Mouse (Mus musculus) heart, embryonic 14.5 days (tissue): ENCODE results near the gene Creb5. TPM values are rescaled to one million over a fixed set of nuclear protein-coding genes. Genes with fewer than 3 reads are reported as not detected.

Experiments
- ATAC-seq: fragments of 200-750 bp; cut with Nextera tagmentation; 2 replicates; pipeline ENCODE4 v1.8.0; 2017; ENCODE audit warnings: low read depth, moderate TSS enrichment; ENCODE audit not compliant: insufficient number of reproducible peaks, insufficient read depth, low FRiP score
- H3K27ac ChIP-seq, 2 experiments: fragments of 200-500 bp in 1 of 2; fragments of 300-500 bp in 1 of 2; sonication (generic) in 1 of 2; replicated peaks in 1 of 2; 2 replicates each; pipeline ENCODE4 v1.5.1; 2012 to 2014; ENCODE audit warnings: low read depth in 2 of 2, low read length in 2 of 2, control low read depth in 1 of 2, mild to moderate bottlenecking in 1 of 2, mixed read lengths in 1 of 2; ENCODE audit not compliant: control insufficient read depth in 1 of 2, insufficient read depth in 1 of 2
- H3K27me3 ChIP-seq: fragments of 300-500 bp; sonication (generic); 2 replicates; pipeline ENCODE4 v1.6.1; 2014; ENCODE audit warnings: mild to moderate bottlenecking, low read length, control low read depth; ENCODE audit not compliant: control insufficient read depth, insufficient read depth
- H3K36me3 ChIP-seq: fragments of 300-500 bp; sonication (generic); 2 replicates; pipeline ENCODE4 v1.6.1; 2014; ENCODE audit warnings: mild to moderate bottlenecking, control low read depth, low read length, mixed read lengths; ENCODE audit not compliant: control insufficient read depth, insufficient read depth
- H3K4me1 ChIP-seq, 2 experiments: fragments of 200-500 bp in 1 of 2; fragments of 300-500 bp in 1 of 2; sonication (generic) in 1 of 2; 2 replicates each; pipeline ENCODE4 v1.6.1; 2012 to 2014; ENCODE audit warnings: low read length in 2 of 2, control low read depth in 1 of 2, mixed read lengths in 1 of 2; ENCODE audit not compliant: control insufficient read depth in 2 of 2, insufficient read depth in 2 of 2
- H3K4me2 ChIP-seq: fragments of 300-500 bp; sonication (generic); 2 replicates; pipeline ENCODE4 v1.6.1; 2014; ENCODE audit warnings: mild to moderate bottlenecking, low read length
- H3K4me3 ChIP-seq, 2 experiments: fragments of 200-500 bp in 1 of 2; fragments of 300-500 bp in 1 of 2; sonication (generic) in 1 of 2; 2 replicates each; pipeline ENCODE4 v1.5.1; 2012 to 2014; ENCODE audit warnings: low read length in 2 of 2, mild to moderate bottlenecking in 2 of 2, control low read depth in 1 of 2, low read depth in 1 of 2, moderate library complexity in 1 of 2; ENCODE audit not compliant: control insufficient read depth in 1 of 2, insufficient read depth in 1 of 2
- H3K9ac ChIP-seq: fragments of 300-500 bp; sonication (generic); 2 replicates; pipeline ENCODE4 v1.6.1; 2014; ENCODE audit warnings: mild to moderate bottlenecking, low read length
- H3K9me3 ChIP-seq: fragments of 300-500 bp; sonication (generic); 2 replicates; pipeline ENCODE4 v1.6.1; 2016; ENCODE audit warnings: low read length, control low read depth; ENCODE audit not compliant: control insufficient read depth
- WGBS: fragments of 180-500 bp; shearing (Covaris S2); extraction: QIAGEN DNeasy Blood & Tissue Kit; methylation state at CpG from one replicate; pipeline ENCODE4 v1.1.7; 2014; 5-methylcytosine and 5-hydroxymethylcytosine counted together
- polyA plus RNA-seq: library from polyadenylated mRNA; unstranded; fragments of >200 nt; fragmentation: Nextera tagmentation; extraction: Ambion mirVana; gene quantifications from 2 replicates; pipeline ENCODE4 v1.2.1, GENCODE M21; 2014

Creb5 gene
- polyA plus RNA-seq, 1 experiment from 2014 or later: 38.3 TPM

DNA sequence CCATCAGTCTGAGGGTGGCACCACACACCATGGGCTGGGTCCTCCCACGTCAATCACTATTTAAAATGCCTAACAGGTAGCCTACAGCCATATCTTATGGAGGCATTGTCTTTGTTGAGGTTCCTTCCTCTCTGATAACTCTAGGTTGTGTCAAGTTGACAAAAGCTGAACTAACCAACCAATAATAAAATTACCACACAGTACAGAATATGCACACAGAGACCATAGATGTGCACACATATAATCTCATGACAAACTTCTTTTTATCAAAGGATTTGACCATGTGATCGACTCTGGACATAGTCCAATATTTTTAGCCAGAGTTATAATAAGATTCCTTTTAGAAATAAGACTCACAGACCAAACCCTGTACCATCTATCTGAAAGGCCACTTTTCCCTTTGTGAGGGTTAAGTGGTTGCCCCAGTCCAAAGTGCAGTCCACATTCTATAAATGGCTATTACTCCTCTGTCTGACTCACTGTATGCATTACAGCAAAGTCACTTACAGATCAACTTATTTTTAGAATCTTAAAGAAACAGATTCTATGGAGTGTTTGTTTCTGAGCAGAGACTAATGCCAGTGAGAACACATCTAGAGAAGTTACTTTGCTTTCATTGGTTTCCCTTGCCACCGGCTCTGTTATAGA, 221.9 kb downstream of the Creb5 start:
- Histone ChIP-seq H3K4me1 (peaks cover 7 to 13% of the 10 kb centered on the region in 2 experiments), H3K9me3 (no peaks in the 10 kb centered on the region), H3K27ac (peak overlapping the region; percentile 75), H3K36me3 (no peaks in the 10 kb centered on the region), H3K4me3 (no peak overlapping the region), H3K9ac (no peak overlapping the region), H3K27me3 (no peaks in the 10 kb centered on the region), H3K4me2 (no peak overlapping the region)
- no peak for ATAC-seq
- WGBS: 65% methylated on average over 3 of the region's 3 CpGs

DNA sequence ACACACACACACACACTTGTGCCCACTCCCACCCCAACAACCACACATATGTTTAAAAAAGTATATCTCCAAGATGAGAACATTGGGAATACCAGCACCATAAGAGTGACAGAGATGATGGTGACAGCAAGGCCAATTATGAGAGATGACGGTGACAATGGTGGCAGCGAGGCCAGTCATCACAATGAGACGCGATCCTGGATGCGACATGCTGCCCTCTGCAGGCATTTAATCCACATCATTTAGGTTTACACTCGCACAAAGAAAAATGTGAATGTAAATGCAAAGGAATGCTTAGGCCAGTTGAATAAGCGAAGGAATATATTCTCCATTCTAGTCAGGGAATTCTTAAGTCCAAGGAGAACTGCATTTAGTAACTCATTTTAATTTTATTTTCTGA, 222.9 kb downstream of the Creb5 start:
- H3K4me2 ChIP-seq: no peak overlapping the region
- H3K36me3 ChIP-seq: no peaks in the 10 kb centered on the region
- 62% methylated on average over 7 of the region's 7 CpGs for WGBS
- H3K27ac ChIP-seq: peak overlapping the region in 1 of 2 experiments; percentile 75; a peak in 2 of 4 replicates
- no peaks in the 10 kb centered on the region for H3K9me3 ChIP-seq
- H3K4me1 ChIP-seq: peaks cover 7 to 13% of the 10 kb centered on the region in 2 experiments
- H3K4me3 ChIP-seq: no peak overlapping the region
- no peaks in the 10 kb centered on the region for H3K27me3 ChIP-seq
- H3K9ac ChIP-seq: no peak overlapping the region
- ATAC-seq: no peak

DNA sequence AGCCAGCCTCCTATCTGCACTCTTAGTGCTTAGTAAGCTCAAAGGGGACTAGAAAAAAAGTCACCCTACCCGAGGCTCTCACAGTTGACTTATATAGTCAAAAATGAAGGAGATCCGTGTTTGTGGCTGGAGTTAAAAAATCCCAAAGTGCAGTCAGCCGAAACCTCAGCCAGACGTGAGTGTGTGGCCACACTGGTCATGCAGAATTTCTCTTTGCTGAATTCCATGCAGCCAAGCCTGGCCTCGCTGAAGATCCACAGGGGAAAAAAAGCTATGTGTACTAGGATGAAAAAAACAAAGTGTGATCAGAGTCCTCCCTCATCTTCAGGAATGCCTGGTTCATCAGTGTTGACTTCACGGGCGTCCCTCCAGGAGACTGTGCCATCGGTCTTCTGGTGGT, 225.2 kb downstream of the Creb5 start:
- no peak for ATAC-seq
- H3K9me3 ChIP-seq: no peaks in the 10 kb centered on the region
- 79% methylated on average over 8 of the region's 8 CpGs for whole genome bisulfite sequencing
- no peak overlapping the region for H3K4me2 ChIP-seq
- peaks cover 13 to 20% of the 10 kb centered on the region in 2 experiments for H3K4me1 ChIP-seq
- no peak overlapping the region for H3K9ac ChIP-seq
- no peaks in the 10 kb centered on the region for H3K27me3 ChIP-seq
- H3K4me3 ChIP-seq: no peak overlapping the region
- H3K36me3 ChIP-seq: no peaks in the 10 kb centered on the region
- no peak overlapping the region for H3K27ac ChIP-seq

DNA sequence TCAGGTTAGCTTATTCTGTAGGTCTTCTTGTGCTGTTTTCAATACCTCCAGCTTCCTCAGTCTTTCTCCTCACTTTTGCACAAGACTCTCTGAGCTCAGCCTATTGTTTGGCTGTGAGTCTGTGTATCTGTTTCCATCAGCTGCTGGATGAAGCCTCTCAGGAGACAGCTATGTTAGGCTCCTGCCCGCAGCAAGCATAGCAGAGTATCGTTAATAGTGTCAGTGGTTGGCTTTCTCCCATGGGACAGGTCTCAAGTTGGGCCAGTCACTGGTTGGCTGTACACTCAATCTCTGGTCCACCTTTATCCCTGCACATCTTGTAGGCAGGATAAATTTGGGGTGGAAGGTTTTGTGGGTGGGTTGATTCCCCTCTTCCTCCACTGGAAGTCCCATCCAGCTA, 226.3 kb downstream of the Creb5 start:
- WGBS: 83% methylated on average over 2 of the region's 2 CpGs
- ATAC-seq: no peak
- H3K27me3 ChIP-seq: no peaks in the 10 kb centered on the region
- no peak overlapping the region for H3K4me2 ChIP-seq
- no peaks in the 10 kb centered on the region for H3K36me3 ChIP-seq
- no peak overlapping the region for H3K27ac ChIP-seq
- H3K4me1 ChIP-seq: peaks cover 16 to 24% of the 10 kb centered on the region in 2 experiments
- H3K9me3 ChIP-seq: no peaks in the 10 kb centered on the region
- no peak overlapping the region for H3K4me3 ChIP-seq
- H3K9ac ChIP-seq: no peak overlapping the region

DNA sequence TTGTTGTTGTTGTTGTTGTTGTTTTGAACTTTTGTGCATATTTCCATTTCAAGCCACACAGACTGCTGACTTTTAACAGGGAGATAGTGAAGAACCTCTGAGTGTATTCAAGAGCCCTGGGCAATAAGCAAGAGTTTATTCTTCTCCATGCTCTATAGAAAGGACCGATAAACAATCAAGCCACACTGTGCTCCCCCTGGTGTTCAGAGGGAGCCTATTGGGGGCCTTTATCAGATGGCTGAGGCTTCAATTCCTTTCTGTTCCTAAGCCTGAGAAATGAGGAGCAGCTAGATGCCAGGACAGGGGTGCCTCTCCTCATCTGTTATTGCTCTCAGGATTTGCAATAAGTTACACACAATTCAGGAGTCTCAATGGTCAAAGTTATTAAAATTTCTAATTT, 227.8 kb downstream of the Creb5 start:
- H3K4me1 ChIP-seq: peaks cover 11 to 17% of the 10 kb centered on the region in 2 experiments
- 45% methylated on average over 1 of the region's 1 CpGs for WGBS
- H3K4me2 ChIP-seq: no peak overlapping the region
- no peak overlapping the region for H3K4me3 ChIP-seq
- H3K27ac ChIP-seq: no peak overlapping the region
- no peaks in the 10 kb centered on the region for H3K36me3 ChIP-seq
- no peak overlapping the region for H3K9ac ChIP-seq
- no peaks in the 10 kb centered on the region for H3K9me3 ChIP-seq
- no peak for ATAC-seq
- no peaks in the 10 kb centered on the region for H3K27me3 ChIP-seq

DNA sequence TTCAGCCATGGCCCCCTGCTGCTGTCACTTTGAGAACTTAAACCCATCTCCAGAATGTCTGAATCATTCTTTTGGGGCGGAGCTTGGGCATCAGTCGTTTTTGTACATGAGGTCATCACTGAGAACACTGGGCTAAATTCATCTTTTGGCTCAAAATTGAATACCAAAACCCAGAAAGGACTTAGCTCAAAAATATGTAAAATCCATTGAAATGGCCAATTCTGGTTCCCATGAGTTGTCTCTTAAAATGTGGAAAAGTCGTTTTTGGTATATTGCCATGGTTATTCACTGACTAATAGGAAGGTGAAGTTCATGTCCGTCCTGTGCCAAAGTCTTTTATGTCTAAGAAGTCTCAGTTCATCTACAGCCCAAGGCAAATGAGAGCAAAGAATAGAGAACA, 228.5 kb downstream of the Creb5 start:
- no peak overlapping the region for H3K27ac ChIP-seq
- 71% methylated on average over 4 of the region's 4 CpGs for WGBS
- no peaks in the 10 kb centered on the region for H3K27me3 ChIP-seq
- H3K4me3 ChIP-seq: no peak overlapping the region
- H3K36me3 ChIP-seq: no peaks in the 10 kb centered on the region
- H3K9me3 ChIP-seq: no peaks in the 10 kb centered on the region
- H3K4me1 ChIP-seq: peaks cover 11 to 14% of the 10 kb centered on the region in 2 experiments
- H3K9ac ChIP-seq: no peak overlapping the region
- H3K4me2 ChIP-seq: no peak overlapping the region
- ATAC-seq: no peak

DNA sequence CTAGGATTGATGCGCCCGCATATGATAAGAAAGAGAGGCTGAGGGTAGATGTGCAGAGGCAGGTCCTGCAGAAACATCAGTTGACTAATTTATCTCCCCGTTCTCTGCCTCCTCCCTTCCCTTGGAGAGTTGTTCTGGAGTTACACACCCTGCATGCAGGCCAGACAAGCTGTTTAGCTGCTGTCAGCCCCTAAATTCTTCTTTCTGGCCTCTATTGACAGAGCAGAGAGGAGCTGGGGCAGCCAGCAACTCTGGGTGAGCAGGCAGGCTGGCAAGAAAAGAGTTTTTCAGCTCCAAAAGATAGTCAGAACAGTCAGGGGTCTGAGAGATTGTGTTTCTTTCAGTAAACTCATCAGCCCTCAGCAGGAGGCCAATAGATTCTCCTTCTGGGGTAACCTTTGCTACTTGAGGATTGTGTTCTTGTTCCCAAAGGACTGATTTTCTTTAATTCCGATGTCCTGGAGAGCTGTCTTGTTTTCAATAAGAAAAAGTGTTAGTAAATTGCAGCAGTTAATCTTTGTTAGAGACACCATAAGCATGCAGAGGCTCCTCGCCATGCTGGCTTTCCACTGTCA, 230.4 kb downstream of the Creb5 start:
- 0 out of 4 replicates have a peak overlapping the region, but pooled peaks of 1 of the 2 experiments have one; percentile 32 for H3K27ac ChIP-seq
- 52% methylated on average over 5 of the region's 5 CpGs for WGBS

More for the DNA sequence above, 230.4 kb downstream of the Creb5 start:
- H3K9ac ChIP-seq: no peak overlapping the region
- no peak overlapping the region for H3K4me2 ChIP-seq
- H3K4me1 ChIP-seq: peaks cover 11 to 14% of the 10 kb centered on the region in 2 experiments
- H3K9me3 ChIP-seq: no peaks in the 10 kb centered on the region
- no peak overlapping the region for H3K4me3 ChIP-seq
- ATAC-seq: no peak
- no peaks in the 10 kb centered on the region for H3K27me3 ChIP-seq
- H3K36me3 ChIP-seq: no peaks in the 10 kb centered on the region
